Mouse (Mus musculus) mature B cell (primary cell): Measurements from ENCODE around the gene Olfr1014.

ENCODE experiments used
- in situ Hi-C: fragments of 300-500 bp; cut with MboI; formaldehyde crosslinking; loops from 2 replicates; pipeline ENCODE4 v1.14.3; 2019

Gene Olfr1014

GRCm38 (mm10) chr2:85772413-85772812 is at the start of gene Olfr1014:
TSS of gene Olfr1014 (plus strand) at chr2:85772713.
- in situ Hi-C loops = no loop called here

DNA sequence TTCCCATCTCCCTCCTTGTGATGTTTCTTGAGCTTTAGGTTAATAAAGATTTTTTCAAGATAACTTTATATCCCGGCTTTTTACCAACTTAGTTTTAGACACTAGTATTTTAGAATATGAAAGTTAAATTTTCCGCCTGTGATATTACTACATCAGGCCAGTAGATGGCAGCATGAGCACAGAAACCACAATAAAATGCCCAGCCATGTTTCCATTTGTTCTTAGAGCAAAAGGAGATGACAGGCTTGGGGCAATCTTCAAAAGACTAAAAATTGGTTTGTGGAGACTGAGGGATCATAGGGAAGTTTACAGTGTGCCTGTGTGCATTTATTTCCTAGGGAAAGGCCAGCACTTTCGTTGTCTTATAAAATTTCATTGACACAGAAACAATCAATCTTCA is 46.7 kb upstream of the Olfr1014 start:
- in situ Hi-C loops = no loop called here

DNA sequence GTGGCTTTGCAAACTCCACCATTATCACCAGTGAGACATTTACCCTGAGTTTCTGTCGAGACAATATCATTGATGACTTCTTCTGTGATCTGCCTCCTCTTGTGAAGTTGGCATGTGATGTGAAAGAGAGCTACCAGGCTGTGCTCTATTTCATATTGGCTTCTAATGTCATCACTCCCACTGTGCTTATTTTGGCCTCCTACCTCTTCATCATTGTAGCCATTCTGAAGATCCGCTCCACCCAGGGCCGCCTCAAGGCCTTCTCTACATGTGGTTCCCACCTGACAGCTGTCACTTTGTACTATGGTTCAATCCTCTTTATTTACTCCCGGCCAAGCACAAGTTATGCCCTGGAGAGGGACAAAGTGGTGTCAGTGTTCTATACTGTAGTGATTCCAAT is 18.7 kb upstream of the Olfr1014 start:
- in situ Hi-C loops = no loop called here

GRCm38 (mm10) chr2:85762666-85763065 is 9.8 kb upstream of the Olfr1014 start, which contains the start of gene Olfr1012:
TSS of gene Olfr1012 (minus strand) at chr2:85762766.
- in situ Hi-C loops = no loop called here

DNA sequence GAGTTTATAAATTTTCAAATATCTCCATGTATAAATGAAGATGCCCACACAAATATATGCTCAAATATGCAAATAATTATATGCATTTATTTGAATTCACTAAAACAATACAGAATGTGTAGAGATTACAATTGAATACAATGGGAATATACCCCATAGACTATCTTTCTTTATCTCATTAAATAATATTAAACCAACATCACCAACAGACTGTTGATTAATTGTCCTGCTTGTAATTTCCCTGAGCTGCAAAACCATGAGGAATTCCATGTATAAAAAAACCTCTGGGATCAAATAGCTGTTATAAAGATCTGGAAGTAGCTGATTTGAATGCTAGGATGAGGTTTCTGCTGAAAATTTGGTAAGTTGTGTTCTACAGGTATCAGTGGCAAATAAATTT is 5.7 kb upstream of the Olfr1014 start, which contains the start of gene Olfr1013:
Gene Olfr1013 (plus strand): TSS at position 301 of the 400 bp plus-strand sequence.
- in situ Hi-C loops = no loop called here

GRCm38 (mm10) chr2:85781717-85782116 is 9.2 kb downstream of the Olfr1014 start, which contains the start of gene Olfr1015:
TSS of gene Olfr1015 (plus strand) at chr2:85782017.
- in situ Hi-C loops = no loop called here

DNA sequence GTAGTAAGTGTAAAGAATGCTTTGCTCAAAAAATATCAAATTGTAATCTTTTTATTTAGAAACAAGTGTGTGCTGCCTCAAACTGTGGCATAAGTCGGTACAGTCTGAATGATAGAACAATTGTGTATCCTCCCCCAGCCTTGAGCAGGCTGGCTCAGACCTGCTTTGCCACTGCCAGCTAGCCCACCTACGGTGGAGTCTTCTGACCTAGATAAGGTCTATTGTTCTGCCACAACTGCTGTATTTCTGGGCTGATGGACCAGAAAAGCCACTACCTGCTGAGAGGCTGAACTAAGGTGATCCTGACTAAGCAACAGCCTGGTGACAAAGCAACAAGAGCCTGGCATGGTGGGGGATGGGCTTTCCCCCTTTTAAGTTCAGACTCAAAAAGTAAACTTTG is 19.8 kb downstream of the Olfr1014 start:
- in situ Hi-C loops = no loop called here

DNA sequence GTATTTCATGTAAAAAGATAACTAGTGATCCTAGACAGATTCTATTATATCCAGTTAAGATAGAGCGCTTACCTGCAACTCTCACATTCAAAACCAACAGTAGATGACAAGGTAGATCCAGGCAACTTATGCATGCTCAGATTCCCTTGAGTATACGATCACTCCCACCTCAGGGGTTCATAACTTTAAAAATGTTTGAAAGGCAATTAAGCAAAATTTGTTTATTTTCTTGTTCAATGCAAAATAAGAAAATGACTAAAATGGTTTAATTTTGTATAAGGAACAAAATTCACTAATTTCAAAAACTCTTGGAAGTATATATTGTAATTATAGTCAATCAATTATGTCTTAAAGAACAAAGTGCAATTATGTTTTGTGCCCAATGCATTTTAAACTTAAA is 29.9 kb downstream of the Olfr1014 start, which contains the start of gene Olfr1016:
Gene Olfr1016 (minus strand): TSS at position 101 of the 400 bp plus-strand sequence.
- in situ Hi-C loops = no loop called here

- in situ Hi-C loops = no loop called here
Observed at GRCm38 (mm10) chr2:85804501-85804900, 32.0 kb downstream of the Olfr1014 start.

DNA sequence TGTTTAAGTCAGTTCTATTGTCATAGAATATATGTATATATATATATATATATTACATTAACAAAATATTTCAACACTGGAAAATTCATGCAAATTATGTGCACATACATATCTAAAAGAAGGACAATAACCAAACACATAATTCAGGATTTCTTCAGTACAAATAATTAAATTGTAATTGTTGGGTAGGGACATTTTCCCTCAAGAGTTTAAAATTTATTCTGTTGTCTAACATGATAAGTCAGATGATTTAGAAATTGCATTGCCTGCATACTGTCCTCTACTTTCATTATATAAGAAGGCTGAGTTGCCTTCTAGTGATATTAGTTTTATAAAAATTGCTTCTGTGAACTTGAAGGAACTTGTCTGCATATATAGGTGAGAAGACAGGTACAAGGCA is 45.7 kb downstream of the Olfr1014 start, which contains the start of gene Olfr1018:
Gene Olfr1018 (plus strand): TSS at position 301 of the 400 bp plus-strand sequence.
- in situ Hi-C loops = no loop called here
